Mouse (Mus musculus): ENCODE results near the gene Aldh16a1.
"Not testable (repeated sequence)": the region's sequence is repeated elsewhere in the genome, so short reads cannot be mapped to it uniquely, and the experiment has no call there.

The Aldh16a1 gene

GRCm38 (mm10) chr7:45117566-45117965 is 36.8 kb downstream of the Aldh16a1 start:
- DNase-seq (ENCODE audit: low spot score in 2 of 2), result no peak

GRCm38 (mm10) chr7:45113476-45113875 is 40.9 kb downstream of the Aldh16a1 start:
- DNase-seq (ENCODE audit: low spot score in 2 of 2), result no peak

GRCm38 (mm10) chr7:45112529-45112928 is 41.9 kb downstream of the Aldh16a1 start:
- no peak for DNase-seq (ENCODE audit: low spot score in 2 of 2)

- no peak for DNase-seq (ENCODE audit: low spot score in 2 of 2)
Measured at GRCm38 (mm10) chr7:45111940-45112339, 42.4 kb downstream of the Aldh16a1 start.

- DNase-seq (ENCODE audit: low spot score in 2 of 2), result not testable (repeated sequence)
Measured at GRCm38 (mm10) chr7:45110089-45110488, 44.3 kb downstream of the Aldh16a1 start.

- DNase-seq (ENCODE audit: low spot score in 2 of 2), result no peak
Measured at GRCm38 (mm10) chr7:45107052-45107645, 47.2 kb downstream of the Aldh16a1 start.

GRCm38 (mm10) chr7:45106441-45106840 is 47.9 kb downstream of the Aldh16a1 start:
- no peak for DNase-seq (ENCODE audit: low spot score in 2 of 2)

GRCm38 (mm10) chr7:45105491-45105890 is 48.9 kb downstream of the Aldh16a1 start:
- no peak for DNase-seq (ENCODE audit: low spot score in 2 of 2)

GRCm38 (mm10) chr7:45104941-45105340 is 49.4 kb downstream of the Aldh16a1 start:
- no peak for DNase-seq (ENCODE audit: low spot score in 2 of 2)

- no peak for DNase-seq (ENCODE audit: low spot score in 2 of 2)
Measured at GRCm38 (mm10) chr7:45103652-45104180, 50.7 kb downstream of the Aldh16a1 start, which contains the start of gene Fcgrt. Fcgrt (minus strand) TSS chr7:45103851.

- DNase-seq (ENCODE audit: low spot score in 2 of 2), result no peak
Measured at GRCm38 (mm10) chr7:45102940-45103585, 51.3 kb downstream of the Aldh16a1 start.

GRCm38 (mm10) chr7:45102441-45102840 is 51.9 kb downstream of the Aldh16a1 start:
- no peak for DNase-seq (ENCODE audit: low spot score in 2 of 2)

GRCm38 (mm10) chr7:45100046-45100445 is 54.3 kb downstream of the Aldh16a1 start:
- no peak for DNase-seq (ENCODE audit: low spot score in 2 of 2)

- DNase-seq (ENCODE audit: low spot score in 2 of 2), result no peak
Measured at GRCm38 (mm10) chr7:45098541-45099240, 55.7 kb downstream of the Aldh16a1 start.

GRCm38 (mm10) chr7:45097479-45097878 is 56.9 kb downstream of the Aldh16a1 start:
- DNase-seq (ENCODE audit: low spot score in 2 of 2), result no peak

GRCm38 (mm10) chr7:45095965-45096364 is 58.4 kb downstream of the Aldh16a1 start:
- not testable (repeated sequence) for DNase-seq (ENCODE audit: low spot score in 2 of 2)

GRCm38 (mm10) chr7:45095367-45095766 is 59.0 kb downstream of the Aldh16a1 start:
- no peak for DNase-seq (ENCODE audit: low spot score in 2 of 2)

GRCm38 (mm10) chr7:45094121-45094520 is 60.3 kb downstream of the Aldh16a1 start:
- no peak for DNase-seq (ENCODE audit: low spot score in 2 of 2)

GRCm38 (mm10) chr7:45093516-45093905 is 60.9 kb downstream of the Aldh16a1 start:
- DNase-seq (ENCODE audit: low spot score in 2 of 2), result no peak

- no peak for DNase-seq (ENCODE audit: low spot score in 2 of 2)
Measured at GRCm38 (mm10) chr7:45092828-45093515, 61.4 kb downstream of the Aldh16a1 start.

GRCm38 (mm10) chr7:45092048-45092447 is 62.3 kb downstream of the Aldh16a1 start, which contains the start of gene Rcn3:
Rcn3 (minus strand) TSS chr7:45092221.
- DNase-seq (ENCODE audit: low spot score in 2 of 2), result no peak
